Mouse (Mus musculus) hindbrain, postnatal 0 days (tissue): Measurements from ENCODE around the gene Foxg1. TPM values are rescaled to one million over a fixed set of nuclear protein-coding genes. Genes with fewer than 3 reads are reported as not detected.

ENCODE experiments used
- ATAC-seq: fragments of 200-750 bp; cut with Nextera tagmentation; 2 replicates; pipeline ENCODE4 v1.8.0; 2017; ENCODE audit warnings: mild to moderate bottlenecking, moderate TSS enrichment, moderate library complexity
- DNase-seq: peaks from one replicate; pipeline ENCODE4 v3.0.0-alpha.2; 2015; ENCODE audit warnings: low spot score
- H3K27ac ChIP-seq: fragments of 300-500 bp; sonication (generic); 2 replicates; pipeline ENCODE4 v1.5.1; 2014; ENCODE audit warnings: mild to moderate bottlenecking
- H3K27me3 ChIP-seq: fragments of 300-500 bp; sonication (generic); 2 replicates; pipeline ENCODE4 v1.6.1; 2014; ENCODE audit warnings: low read length, mixed read lengths; ENCODE audit not compliant: insufficient read depth
- H3K36me3 ChIP-seq: fragments of 300-500 bp; sonication (generic); 2 replicates; pipeline ENCODE4 v1.6.1; 2014; ENCODE audit warnings: low read length, mixed read lengths; ENCODE audit not compliant: insufficient read depth
- H3K4me1 ChIP-seq: fragments of 300-500 bp; sonication (generic); 2 replicates; pipeline ENCODE4 v1.6.1; 2014; ENCODE audit warnings: antibody characterized with exemption, low read length, mixed read lengths; ENCODE audit not compliant: insufficient read depth
- H3K4me2 ChIP-seq: fragments of 300-500 bp; sonication (generic); 2 replicates; pipeline ENCODE4 v1.6.1; 2014; ENCODE audit warnings: low read depth, mild to moderate bottlenecking, low read length, moderate library complexity, mixed read lengths
- H3K4me3 ChIP-seq: fragments of 300-500 bp; sonication (generic); 2 replicates; pipeline ENCODE4 v1.5.1; 2014; ENCODE audit warnings: low read length
- H3K9ac ChIP-seq: fragments of 300-500 bp; sonication (generic); replicated peaks from 2 replicates; pipeline ENCODE4 v1.6.1; 2014; ENCODE audit warnings: mild to moderate bottlenecking, low read length, moderate library complexity, mixed read lengths
- H3K9me3 ChIP-seq: fragments of 300-500 bp; sonication (generic); 2 replicates; pipeline ENCODE4 v1.6.1; 2016; ENCODE audit warnings: low read length, mixed read lengths
- CTCF ChIP-seq: IDR thresholded peaks from 2 replicates; pipeline ENCODE4 v1.5.1; 2016; ENCODE audit warnings: antibody characterized with exemption, control low read depth, low read depth
- WGBS: fragments of 180-500 bp; shearing (Covaris S2); extraction: QIAGEN DNeasy Blood & Tissue Kit; methylation state at CpG from one replicate; pipeline ENCODE4 v1.1.7; 2014; 5-methylcytosine and 5-hydroxymethylcytosine counted together
- polyA plus RNA-seq: library from polyadenylated mRNA; unstranded; fragments of >200 nt; fragmentation: Nextera tagmentation; extraction: Ambion mirVana; gene quantifications from 2 replicates; pipeline ENCODE4 v1.2.1, GENCODE M21; 2015
- total RNA-seq: library from RNA; depleted of rRNA; stranded (reverse); fragments of >200 nt; gene quantifications from 2 replicates; pipeline ENCODE4 v1.2.3, GENCODE M21; 2014; rRNA removed

Foxg1 gene
- total and polyA plus RNA-seq, 2 experiments from 2014 or later, result 0.16 TPM; not detected in 1

GRCm38 (mm10) chr12:49401119-49401795 is 18.8 kb downstream of the Foxg1 start:
- Histone ChIP-seq H3K27ac (no peak overlapping the region), H3K36me3 (no peaks in the 10 kb centered on the region), H3K4me1 (peaks cover 8% of the 10 kb centered on the region; the same call in 1 of the 2 replicates), H3K4me3 (peak overlapping the region; percentile 38), H3K4me2 (peak overlapping the region; percentile 65), H3K27me3 (peaks cover 65% of the 10 kb centered on the region), H3K9ac (peak overlapping the region; percentile 28), H3K9me3 (no peaks in the 10 kb centered on the region)
- TF ChIP-seq CTCF, result no peak
- DNase-seq (no peak), ATAC-seq (peak; percentile 85)
- WGBS, result 2% methylated on average over 66 of the region's 68 CpGs

DNA sequence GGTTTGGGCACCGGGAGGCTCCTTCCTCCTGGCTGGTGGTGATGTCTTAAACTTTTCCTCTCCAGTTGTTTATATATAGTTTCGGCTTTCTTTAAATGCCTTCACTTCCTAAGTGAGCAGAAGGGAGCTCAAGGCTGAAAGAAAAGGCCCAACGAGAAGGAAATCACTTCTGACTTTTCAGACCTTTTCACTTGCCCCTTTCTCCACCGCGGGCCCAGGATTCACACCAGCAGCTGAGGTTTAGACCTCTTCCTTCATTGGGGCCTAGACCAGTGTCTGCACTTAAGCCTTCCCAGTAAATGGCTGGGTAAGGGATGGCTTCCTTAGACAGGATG is 19.3 kb downstream of the Foxg1 start:
- TF ChIP-seq CTCF, result no peak
- no peak overlapping the region for H3K9ac ChIP-seq
- WGBS, result 3% methylated on average over 5 of the region's 5 CpGs

DNA sequence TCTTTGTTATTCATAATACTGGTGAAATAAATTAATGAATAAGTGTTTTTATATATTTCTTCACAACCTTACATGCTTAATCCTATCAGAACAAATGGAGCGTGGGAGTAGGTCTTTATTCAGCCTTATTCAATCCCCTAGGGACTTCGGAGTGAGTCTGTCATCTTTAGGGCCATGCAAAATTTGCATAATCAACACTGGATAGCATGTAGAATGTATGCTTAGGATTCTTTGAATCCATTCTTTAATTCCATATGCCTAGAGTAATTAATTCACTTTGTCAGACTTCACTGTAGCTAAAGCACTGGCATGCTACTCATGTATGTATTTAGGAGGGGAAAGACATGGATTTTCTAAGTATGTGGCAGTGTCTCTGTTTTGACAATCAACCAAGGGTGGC is 27.4 kb downstream of the Foxg1 start:
- ATAC-seq (no peak), DNase-seq (no peak)
- TF ChIP-seq CTCF, result no peak
- no peak overlapping the region for H3K9ac ChIP-seq
- 0 out of 2 replicates have a peak, but pooled peaks cover 4% of the 10 kb centered on the region for H3K27me3 ChIP-seq
- no peak overlapping the region for H3K4me2 ChIP-seq
- H3K27ac ChIP-seq, result no peak overlapping the region
- no peak overlapping the region for H3K4me3 ChIP-seq
- H3K4me1 ChIP-seq, result no peaks in the 10 kb centered on the region
- H3K36me3 ChIP-seq, result no peaks in the 10 kb centered on the region
- no peaks in the 10 kb centered on the region for H3K9me3 ChIP-seq
- 45% methylated on average over 2 of the region's 2 CpGs for WGBS

More for the DNA sequence above, 19.3 kb downstream of the Foxg1 start:
- Histone ChIP-seq H3K4me3 (peak overlapping the region; percentile 38), H3K27me3 (peaks cover 62% of the 10 kb centered on the region), H3K27ac (no peak overlapping the region), H3K4me2 (peak overlapping the region; percentile 65), H3K9me3 (no peaks in the 10 kb centered on the region), H3K4me1 (peaks cover 8% of the 10 kb centered on the region; the same call in 1 of the 2 replicates), H3K36me3 (no peaks in the 10 kb centered on the region)
- DNase-seq (no peak), ATAC-seq (no peak)

- ATAC-seq, result no peak
- H3K36me3 ChIP-seq, result no peaks in the 10 kb centered on the region
Measured at GRCm38 (mm10) chr12:49417963-49418362, 35.5 kb downstream of the Foxg1 start.

More at GRCm38 (mm10) chr12:49417963-49418362, 35.5 kb downstream of the Foxg1 start:
- Histone ChIP-seq H3K4me1 (no peaks in the 10 kb centered on the region), H3K4me3 (no peak overlapping the region), H3K4me2 (no peak overlapping the region), H3K27ac (no peak overlapping the region), H3K27me3 (no peaks in the 10 kb centered on the region), H3K9ac (no peak overlapping the region), H3K9me3 (no peaks in the 10 kb centered on the region)
- TF ChIP-seq CTCF, result no peak
- no peak for DNase-seq
- 83% methylated on average over 3 of the region's 3 CpGs for WGBS

Other genes with a start within 250 kb of the Foxg1 start
- 0.04 TPM in 1 of 2 replicates, not detected in the other for gene Gm43517, start 2.5 kb downstream of the Foxg1 start, total RNA-seq
- not detected in 2 replicates for gene Gm43517, start 2.5 kb downstream of the Foxg1 start, polyA plus RNA-seq